Mouse (Mus musculus): ENCODE measurements at regions not wholly inside any gene's neighbourhood (a gene's known extent, or its start where the extent isn't known, plus 50 kb on each side); places are given as distances from the start of the nearest gene placed in this dataset.

GRCm38 (mm10) chr15:36878960-36879359, 128.6 kb downstream of the Zfp706 start:
- TF ChIP-seq CTCF (IDR thresholded peaks at IDR 0.05; ENCODE audit: borderline replicate concordance, control insufficient read depth, extremely low read depth, insufficient read depth, low read length, poor library complexity) = no peak
- TF ChIP-seq POLR2A (IDR thresholded peaks at IDR 0.05; ENCODE audit: control insufficient read depth, extremely low read depth, insufficient read depth, low read length, poor library complexity) = no peak

Data from thymus, adult 2 months (tissue).